Mouse (Mus musculus) sigmoid colon, adult 10 weeks (tissue): ENCODE measurements around the gene Fbxw8. TPM values are rescaled to one million over a fixed set of nuclear protein-coding genes. Genes with fewer than 3 reads are reported as not detected.

Source experiments
- polyA plus RNA-seq: library from polyadenylated mRNA; stranded (reverse); fragments of 350-450 nt; fragmentation: Illumina TruSeq; extraction: RNeasy Lipid Tissue Mini Kit (QIAGEN cat#74804); gene quantifications from one replicate; pipeline ENCODE4 v1.2.3, GENCODE M21; 2014; ENCODE audit warnings: low read depth, low replicate concordance

Fbxw8 gene
- polyA plus RNA-seq = 0.98 TPM

GRCm38 (mm10) chr5:118154839-118155564 lies at the start of gene Fbxw8:
Gene Fbxw8 (minus strand): TSS chr5:118155464.

GRCm38 (mm10) chr5:118164581-118164980 lies 9.3 kb upstream of the Fbxw8 start, which contains the start of gene Hrk:
Gene Hrk (plus strand): TSS chr5:118164648.

GRCm38 (mm10) chr5:118027698-118028190 lies 127.5 kb downstream of the Fbxw8 start, which contains the start of gene Tesc:
Gene Tesc (plus strand): TSS chr5:118027743.

Other genes starting within 250 kb of the Fbxw8 start
- 10.9 TPM for gene Fbxo21, start 178.7 kb downstream of the Fbxw8 start, polyA plus RNA-seq
- gene Tesc, start 127.7 kb downstream of the Fbxw8 start, polyA plus RNA-seq = not detected
- gene Hrk, start 9.2 kb upstream of the Fbxw8 start, polyA plus RNA-seq = not detected
- gene Rnft2, start 89.7 kb upstream of the Fbxw8 start, polyA plus RNA-seq = 0.57 TPM
- 2.7 TPM for gene 2410131K14Rik, start 89.8 kb upstream of the Fbxw8 start, polyA plus RNA-seq